Mouse (Mus musculus): Measurements from ENCODE around the gene Sh3gl1. TPM values are rescaled to one million over a fixed set of nuclear protein-coding genes. Genes with fewer than 3 reads are reported as not detected.
"Not testable (repeated sequence)": the region's sequence is repeated elsewhere in the genome, so short reads cannot be mapped to it uniquely, and the experiment has no call there.

The Sh3gl1 gene
- total RNA-seq (2014; rRNA removed) (64.1 and 71.4 TPM in 2 replicates), polyA plus RNA-seq (2015; fragmentation: Nextera tagmentation; extraction: Ambion mirVana) (83.2 and 84.8 TPM in 2 replicates)

DNA sequence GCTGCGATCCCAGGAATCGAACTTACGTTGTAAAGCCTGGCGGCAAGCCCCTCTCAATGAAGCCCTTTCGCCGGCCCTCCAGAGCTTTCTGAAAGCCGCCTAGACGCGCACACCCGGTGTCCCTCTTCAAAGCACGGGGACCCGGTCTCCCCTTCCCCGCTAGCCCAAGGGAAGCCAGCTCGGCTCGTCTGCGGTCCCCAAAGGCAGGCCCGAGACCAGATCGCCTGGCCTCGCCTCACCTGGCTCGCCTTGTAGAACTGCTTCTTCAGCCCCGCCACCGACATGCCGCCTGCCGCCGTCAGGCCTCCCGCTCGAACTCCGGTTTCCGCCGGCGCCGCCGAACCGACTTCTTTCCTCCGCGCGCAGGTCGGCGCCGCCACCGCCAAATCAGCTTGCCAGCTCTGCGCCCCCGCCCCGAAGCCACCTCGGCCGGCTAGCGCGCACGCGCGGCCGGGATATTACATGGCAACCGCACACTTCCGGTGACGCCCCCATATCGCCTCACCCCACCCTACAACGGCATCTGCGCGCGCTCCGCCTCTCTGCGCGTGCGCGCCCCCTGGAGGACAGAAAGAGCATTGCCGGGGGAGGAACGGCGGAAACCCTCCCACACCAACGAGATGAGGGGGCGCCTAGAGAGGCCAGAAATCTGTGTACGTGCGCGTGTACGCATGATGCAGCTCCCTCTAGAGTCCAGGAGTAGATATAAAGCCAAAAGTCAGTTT lies at the start of gene Sh3gl1:
Gene Sh3gl1 (minus strand): TSS at position 460 of the 725 bp plus-strand sequence.
- H3K27ac ChIP-seq (ENCODE audit: low read depth, low read length), result peak within 1 kb of the TSS; percentile 90
- H3K4me3 ChIP-seq (ENCODE audit: low read depth, low read length), result peak within 1 kb of the TSS; percentile 89
- peaks cover 4% of the 10 kb centered on the region for H3K4me1 ChIP-seq (ENCODE audit: insufficient read depth, low read length)
- H3K9ac ChIP-seq (replicated peaks; ENCODE audit: low read length, poor library complexity, severe bottlenecking), result peak within 1 kb of the TSS; percentile 97
- H3K27me3 ChIP-seq (ENCODE audit: insufficient read depth, low read length), result no peaks in the 10 kb centered on the region
- TF ChIP-seq CTCF (IDR thresholded peaks at IDR 0.05), result peak; percentile 100
- ATAC-seq (ENCODE audit: low FRiP score) (peak; percentile 92), DNase-seq (ENCODE audit: low spot score) (peak; percentile 98)
- peak within 1 kb of the TSS; percentile 68 for H3K4me2 ChIP-seq (ENCODE audit: low read depth, low read length, poor library complexity, severe bottlenecking)
- peaks cover 13% of the 10 kb centered on the region; the same call in 1 of the 2 replicates for H3K36me3 ChIP-seq (ENCODE audit: insufficient read depth, low read length)
- 1% methylated on average over 71 of the region's 74 CpGs for WGBS
- no peaks in the 10 kb centered on the region for H3K9me3 ChIP-seq (ENCODE audit: low read length)

GRCm38 (mm10) chr17:56080781-56081585 lies 44.5 kb upstream of the Sh3gl1 start:
- Histone ChIP-seq H3K4me3 (ENCODE audit: low read depth, low read length) (peak overlapping the region; percentile 98), H3K4me1 (ENCODE audit: insufficient read depth, low read length) (peaks cover 16% of the 10 kb centered on the region), H3K27ac (ENCODE audit: low read depth, low read length) (0 out of 2 replicates have a peak overlapping the region, but pooled peaks have one; percentile 26), H3K36me3 (ENCODE audit: insufficient read depth, low read length) (no peaks in the 10 kb centered on the region), H3K9me3 (ENCODE audit: low read length) (no peaks in the 10 kb centered on the region), H3K27me3 (ENCODE audit: insufficient read depth, low read length) (no peaks in the 10 kb centered on the region), H3K9ac (replicated peaks; ENCODE audit: low read length, poor library complexity, severe bottlenecking) (peak overlapping the region; percentile 81), H3K4me2 (ENCODE audit: low read depth, low read length, poor library complexity, severe bottlenecking) (peak overlapping the region; percentile 98)
- ATAC-seq (ENCODE audit: low FRiP score) (peak; percentile 28), DNase-seq (ENCODE audit: low spot score) (peak; percentile 90)
- WGBS, result 11% methylated on average over 8 of the region's 8 CpGs
- TF ChIP-seq CTCF (IDR thresholded peaks at IDR 0.05), result peak; percentile 9; the same call in 1 of the 2 replicates

GRCm38 (mm10) chr17:56079921-56080320 lies 43.5 kb upstream of the Sh3gl1 start:
- ATAC-seq (ENCODE audit: low FRiP score) (no peak), DNase-seq (ENCODE audit: low spot score) (no peak)
- Histone ChIP-seq H3K27me3 (ENCODE audit: insufficient read depth, low read length) (no peaks in the 10 kb centered on the region), H3K4me1 (ENCODE audit: insufficient read depth, low read length) (peaks cover 21% of the 10 kb centered on the region), H3K36me3 (ENCODE audit: insufficient read depth, low read length) (no peaks in the 10 kb centered on the region), H3K9ac (replicated peaks; ENCODE audit: low read length, poor library complexity, severe bottlenecking) (peak overlapping the region; percentile 81), H3K4me3 (ENCODE audit: low read depth, low read length) (peak overlapping the region; percentile 98), H3K9me3 (ENCODE audit: low read length) (no peaks in the 10 kb centered on the region), H3K4me2 (ENCODE audit: low read depth, low read length, poor library complexity, severe bottlenecking) (peak overlapping the region; percentile 98), H3K27ac (ENCODE audit: low read depth, low read length) (peak overlapping the region; percentile 75)
- no peak for TF ChIP-seq CTCF (IDR thresholded peaks at IDR 0.05)
- 2% methylated on average over 11 of the region's 11 CpGs for whole genome bisulfite sequencing

- DNase-seq (ENCODE audit: low spot score) (peak; percentile 100), ATAC-seq (ENCODE audit: low FRiP score) (peak; percentile 93)
- Histone ChIP-seq H3K4me3 (ENCODE audit: low read depth, low read length) (peak within 1 kb of the TSS; percentile 98), H3K4me1 (ENCODE audit: insufficient read depth, low read length) (peaks cover 22% of the 10 kb centered on the region), H3K27me3 (ENCODE audit: insufficient read depth, low read length) (no peaks in the 10 kb centered on the region), H3K9me3 (ENCODE audit: low read length) (no peaks in the 10 kb centered on the region), H3K4me2 (ENCODE audit: low read depth, low read length, poor library complexity, severe bottlenecking) (peak within 1 kb of the TSS; percentile 98), H3K36me3 (ENCODE audit: insufficient read depth, low read length) (no peaks in the 10 kb centered on the region), H3K9ac (replicated peaks; ENCODE audit: low read length, poor library complexity, severe bottlenecking) (peak within 1 kb of the TSS; percentile 81), H3K27ac (ENCODE audit: low read depth, low read length) (peak within 1 kb of the TSS; percentile 75)
- under 1% methylated on average over 61 of the region's 61 CpGs for WGBS
- no peak for TF ChIP-seq CTCF (IDR thresholded peaks at IDR 0.05)
Measured at GRCm38 (mm10) chr17:56078880-56079795, 42.7 kb upstream of the Sh3gl1 start, which contains the start of gene Hdgfl2. Gene Hdgfl2, plus strand, starts transcription at chr17:56079634.

DNA sequence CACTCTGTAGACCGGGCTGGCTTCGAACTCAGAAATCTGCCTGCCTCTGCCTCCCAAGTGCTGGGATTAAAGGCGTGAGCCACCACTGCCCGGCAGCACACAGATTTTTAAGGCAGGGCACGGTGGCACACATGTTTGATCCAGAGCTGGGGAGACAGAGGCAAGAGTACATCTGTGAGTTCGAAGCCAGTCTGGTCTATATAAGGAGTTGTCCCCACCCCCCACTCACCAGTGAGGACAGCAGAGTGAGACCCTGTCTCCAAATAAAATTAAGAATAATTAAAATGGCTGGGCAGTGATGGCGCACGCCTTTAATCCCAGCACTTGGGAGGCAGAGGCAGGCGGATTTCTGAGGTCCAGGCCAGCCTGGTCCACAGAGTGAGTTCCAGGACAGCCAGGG lies 41.9 kb upstream of the Sh3gl1 start:
- ATAC-seq (ENCODE audit: low FRiP score); H3K36me3 ChIP-seq (ENCODE audit: insufficient read depth, low read length); H3K27ac ChIP-seq (ENCODE audit: low read depth, low read length); H3K9ac ChIP-seq (replicated peaks; ENCODE audit: low read length, poor library complexity, severe bottlenecking); H3K27me3 ChIP-seq (ENCODE audit: insufficient read depth, low read length); DNase-seq (ENCODE audit: low spot score); H3K9me3 ChIP-seq (ENCODE audit: low read length): not testable (repeated sequence)
- Histone ChIP-seq H3K4me2 (ENCODE audit: low read depth, low read length, poor library complexity, severe bottlenecking) (peak overlapping the region; percentile 26; the same call in 1 of the 2 replicates), H3K4me3 (ENCODE audit: low read depth, low read length) (peak overlapping the region; percentile 98; the same call in 1 of the 2 replicates), H3K4me1 (ENCODE audit: insufficient read depth, low read length) (peaks cover 26% of the 10 kb centered on the region)
- 66% methylated on average over 9 of the region's 9 CpGs for WGBS

All from midbrain, postnatal 0 days (tissue).